Mouse (Mus musculus): ENCODE data around the gene Pdcd2l. TPM values are rescaled to one million over a fixed set of nuclear protein-coding genes. Genes with fewer than 3 reads are reported as not detected.

Gene Pdcd2l
- polyA plus RNA-seq, 1 experiment from 2014 or later: 83.8 TPM

DNA sequence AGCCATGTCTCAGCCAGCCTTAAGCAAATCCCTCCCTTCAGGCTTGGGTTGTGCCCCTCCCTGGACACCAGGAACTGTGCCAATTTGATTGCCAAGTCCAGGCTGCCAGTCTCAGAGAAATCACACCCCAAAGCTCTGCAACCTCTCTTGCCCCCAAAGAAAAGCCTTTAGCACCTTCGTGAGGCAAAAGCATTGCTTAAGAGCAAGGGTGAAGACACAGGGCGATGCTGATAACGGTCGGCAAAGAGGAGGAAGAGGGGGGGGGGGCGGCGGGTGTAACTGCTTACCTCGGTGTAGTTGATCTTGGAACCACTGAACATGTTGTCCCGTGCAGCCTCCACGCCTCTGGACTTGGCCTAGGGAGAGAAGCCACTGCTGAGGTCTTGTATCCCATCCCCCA lies 32.2 kb upstream of the Pdcd2l start:
- H3K27me3 ChIP-seq: no peaks in the 10 kb centered on the region
- peak overlapping the region; percentile 74 for H3K4me3 ChIP-seq
- peak overlapping the region; percentile 80 for H3K9ac ChIP-seq
- H3K4me2 ChIP-seq: peak overlapping the region; percentile 79
- H3K36me3 ChIP-seq: peaks cover 39% of the 10 kb centered on the region
- ATAC-seq (ENCODE audit: low read depth): no peak
- H3K4me1 ChIP-seq (replicated peaks): peaks cover 54% of the 10 kb centered on the region
- 71% methylated on average over 9 of the region's 9 CpGs for WGBS
- no peaks in the 10 kb centered on the region for H3K9me3 ChIP-seq
- H3K27ac ChIP-seq (replicated peaks): no peak overlapping the region

DNA sequence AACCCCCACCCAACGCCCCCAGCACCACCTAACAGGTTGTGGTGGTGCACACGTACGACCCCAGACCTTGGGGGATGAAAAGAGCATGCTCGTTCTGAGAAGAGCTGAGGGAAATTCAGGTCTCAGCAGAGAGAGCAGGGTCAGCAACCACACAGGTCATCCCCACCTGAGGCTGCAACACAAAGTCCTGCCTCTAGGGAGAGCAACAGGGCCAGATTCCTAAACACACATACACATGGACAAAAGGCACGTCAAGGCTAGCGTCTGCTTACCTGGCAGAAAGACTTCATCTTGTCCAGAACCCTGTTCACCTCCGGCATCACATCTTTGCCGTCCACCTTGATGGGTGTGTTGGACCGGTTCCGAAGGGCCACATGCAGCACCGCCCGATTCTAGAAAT lies 30.4 kb upstream of the Pdcd2l start:
- peaks cover 57% of the 10 kb centered on the region for H3K36me3 ChIP-seq
- H3K9ac ChIP-seq: 0 out of 2 replicates have a peak overlapping the region, but pooled peaks have one; percentile 41

DNA sequence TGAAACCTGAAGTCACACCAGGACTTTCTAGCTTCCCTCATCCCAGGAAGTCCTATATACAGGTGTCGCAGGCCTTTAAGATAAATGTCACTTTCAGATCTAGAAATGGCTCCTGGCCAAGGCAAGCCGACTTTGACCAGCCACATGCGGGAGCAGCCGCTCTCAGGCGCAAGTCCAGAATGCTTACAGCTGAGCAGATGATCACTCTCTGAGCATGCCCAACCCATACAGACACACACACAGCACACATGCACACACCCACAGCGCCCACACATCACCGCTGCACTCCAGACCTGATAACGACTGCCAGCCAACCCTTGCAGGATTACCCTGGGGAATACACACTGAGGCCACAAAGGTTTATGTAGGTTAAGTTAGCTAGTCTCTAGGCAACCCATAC lies 29.6 kb upstream of the Pdcd2l start:
- Histone ChIP-seq H3K9me3 (no peaks in the 10 kb centered on the region), H3K4me2 (no peak overlapping the region), H3K27me3 (no peaks in the 10 kb centered on the region), H3K4me1 (replicated peaks) (peaks cover 48% of the 10 kb centered on the region), H3K4me3 (no peak overlapping the region), H3K9ac (peak overlapping the region; percentile 41), H3K36me3 (peaks cover 65% of the 10 kb centered on the region), H3K27ac (replicated peaks) (no peak overlapping the region)
- 86% methylated on average over 8 of the region's 8 CpGs for WGBS
- no peak for ATAC-seq (ENCODE audit: low read depth)

More for the DNA sequence above, 30.4 kb upstream of the Pdcd2l start:
- no peak overlapping the region for H3K4me3 ChIP-seq
- 86% methylated on average over 12 of the region's 12 CpGs for WGBS
- H3K4me2 ChIP-seq: no peak overlapping the region
- peaks cover 48% of the 10 kb centered on the region for H3K4me1 ChIP-seq (replicated peaks)
- H3K9me3 ChIP-seq: no peaks in the 10 kb centered on the region
- no peaks in the 10 kb centered on the region for H3K27me3 ChIP-seq
- ATAC-seq (ENCODE audit: low read depth): no peak
- H3K27ac ChIP-seq (replicated peaks): no peak overlapping the region

DNA sequence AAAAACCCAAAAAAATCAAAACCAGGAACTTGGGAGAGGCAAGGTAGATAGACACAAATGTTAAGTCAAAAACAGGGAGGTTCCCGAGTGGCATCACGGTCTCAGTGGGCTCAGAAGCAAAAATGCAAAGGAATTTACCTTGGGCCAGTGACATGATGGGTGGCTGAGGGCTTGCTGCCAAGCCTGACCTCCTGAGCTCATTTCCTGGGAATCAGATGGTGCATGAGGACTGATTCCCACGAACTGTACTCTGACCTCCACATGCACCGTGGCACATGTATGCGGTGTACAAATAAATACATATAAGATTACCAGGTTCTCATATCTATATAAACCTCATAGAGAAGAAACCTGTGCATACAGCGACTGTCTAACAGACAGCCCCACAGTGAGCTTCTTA lies 27.8 kb upstream of the Pdcd2l start:
- no peak overlapping the region for H3K4me2 ChIP-seq
- no peak overlapping the region for H3K4me3 ChIP-seq
- peaks cover 83% of the 10 kb centered on the region for H3K36me3 ChIP-seq
- no peak overlapping the region for H3K9ac ChIP-seq
- 94% methylated on average over 6 of the region's 6 CpGs for WGBS
- no peaks in the 10 kb centered on the region for H3K9me3 ChIP-seq
- H3K4me1 ChIP-seq (replicated peaks): peaks cover 37% of the 10 kb centered on the region
- no peak overlapping the region for H3K27ac ChIP-seq (replicated peaks)
- no peaks in the 10 kb centered on the region for H3K27me3 ChIP-seq
- ATAC-seq (ENCODE audit: low read depth): no peak

DNA sequence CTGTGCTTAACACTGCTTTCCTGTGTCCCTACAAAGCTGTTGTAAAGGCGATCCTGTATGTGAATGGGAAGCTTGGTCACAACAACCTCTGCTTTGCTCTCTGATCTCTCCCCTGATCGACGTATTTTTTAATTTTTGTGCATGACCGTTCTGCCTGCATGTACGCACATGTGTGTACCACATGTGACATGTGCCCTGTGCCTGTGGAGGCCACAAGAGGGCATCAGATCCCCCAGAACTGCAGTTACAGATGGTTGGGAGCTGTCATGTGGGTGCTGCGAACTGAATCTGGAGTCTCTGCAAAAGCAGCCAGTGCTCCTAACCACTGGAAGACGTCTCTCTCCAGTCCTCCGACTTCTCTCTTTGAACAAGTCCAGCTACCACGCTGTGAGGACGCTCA lies 25.9 kb upstream of the Pdcd2l start:
- H3K4me3 ChIP-seq: no peak overlapping the region
- ATAC-seq (ENCODE audit: low read depth): no peak
- no peaks in the 10 kb centered on the region for H3K9me3 ChIP-seq
- H3K27me3 ChIP-seq: no peaks in the 10 kb centered on the region
- no peak overlapping the region for H3K4me2 ChIP-seq
- H3K36me3 ChIP-seq: peaks cover 96% of the 10 kb centered on the region
- 92% methylated on average over 10 of the region's 10 CpGs for WGBS
- H3K27ac ChIP-seq (replicated peaks): no peak overlapping the region
- H3K4me1 ChIP-seq (replicated peaks): peaks cover 17% of the 10 kb centered on the region
- H3K9ac ChIP-seq: no peak overlapping the region

DNA sequence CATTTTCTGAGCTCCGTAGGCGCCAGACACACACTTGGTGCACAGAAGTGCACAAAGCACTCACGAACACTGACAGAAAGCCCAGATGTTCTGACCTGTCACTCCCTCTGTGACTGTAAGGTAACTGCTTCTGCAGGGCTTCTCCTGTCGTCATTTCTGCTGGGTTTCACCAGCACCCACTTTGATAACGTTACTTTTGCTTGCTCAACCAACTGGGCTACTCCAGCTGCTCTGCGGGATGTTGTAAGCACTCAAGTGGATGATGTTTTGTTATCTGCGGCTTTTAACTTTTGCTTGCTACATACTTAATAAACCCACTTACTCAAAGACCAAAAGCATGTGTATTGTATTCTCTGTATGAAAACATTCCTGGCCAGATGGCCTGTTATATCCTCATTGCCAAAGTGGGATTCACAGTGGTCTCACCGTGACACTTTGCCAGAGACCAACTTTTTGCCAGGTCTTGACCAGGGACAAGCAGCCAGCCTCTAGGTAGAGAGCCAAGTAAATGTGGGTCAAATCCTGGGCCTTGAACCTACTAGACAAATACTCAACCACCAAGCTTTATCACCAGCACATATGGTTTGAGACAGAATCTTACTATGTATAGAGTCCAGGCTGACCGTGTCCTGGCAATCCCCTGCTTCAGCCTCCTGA lies 25.3 kb upstream of the Pdcd2l start:
- Histone ChIP-seq H3K9ac (no peak overlapping the region), H3K4me2 (no peak overlapping the region), H3K4me1 (replicated peaks) (peaks cover 11% of the 10 kb centered on the region; the same call in 1 of the 2 replicates), H3K9me3 (no peaks in the 10 kb centered on the region), H3K36me3 (peaks cover 95% of the 10 kb centered on the region), H3K4me3 (no peak overlapping the region), H3K27ac (replicated peaks) (no peak overlapping the region), H3K27me3 (no peaks in the 10 kb centered on the region)
- WGBS: 88% methylated on average over 9 of the region's 9 CpGs
- no peak for ATAC-seq (ENCODE audit: low read depth)

DNA sequence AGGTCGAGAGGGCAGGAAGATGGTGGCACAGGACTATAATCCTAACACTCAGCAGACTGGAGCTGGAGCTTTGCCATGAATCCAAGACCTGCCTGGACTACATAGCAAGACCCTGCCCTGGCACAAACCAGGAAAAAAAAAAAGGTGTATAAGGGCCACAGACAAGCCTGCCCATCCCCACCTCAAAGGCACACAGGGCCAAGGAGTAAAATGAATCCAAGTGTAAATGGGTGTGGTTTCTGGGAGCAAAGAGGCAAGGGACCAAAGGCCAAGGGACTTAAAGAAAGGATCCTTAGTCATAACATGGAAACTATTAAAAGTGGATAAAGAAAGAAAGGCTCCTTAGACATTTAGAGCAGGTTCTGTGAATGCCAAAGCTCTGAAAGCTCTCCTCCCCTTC lies 22.0 kb upstream of the Pdcd2l start:
- no peaks in the 10 kb centered on the region for H3K27me3 ChIP-seq
- peaks cover 92% of the 10 kb centered on the region for H3K36me3 ChIP-seq
- 69% methylated on average over 1 of the region's 1 CpGs for WGBS
- no peak overlapping the region for H3K9ac ChIP-seq
- H3K4me3 ChIP-seq: no peak overlapping the region
- no peak overlapping the region for H3K27ac ChIP-seq (replicated peaks)
- no peaks in the 10 kb centered on the region for H3K4me1 ChIP-seq (replicated peaks)
- no peak for ATAC-seq (ENCODE audit: low read depth)
- no peaks in the 10 kb centered on the region for H3K9me3 ChIP-seq
- no peak overlapping the region for H3K4me2 ChIP-seq

DNA sequence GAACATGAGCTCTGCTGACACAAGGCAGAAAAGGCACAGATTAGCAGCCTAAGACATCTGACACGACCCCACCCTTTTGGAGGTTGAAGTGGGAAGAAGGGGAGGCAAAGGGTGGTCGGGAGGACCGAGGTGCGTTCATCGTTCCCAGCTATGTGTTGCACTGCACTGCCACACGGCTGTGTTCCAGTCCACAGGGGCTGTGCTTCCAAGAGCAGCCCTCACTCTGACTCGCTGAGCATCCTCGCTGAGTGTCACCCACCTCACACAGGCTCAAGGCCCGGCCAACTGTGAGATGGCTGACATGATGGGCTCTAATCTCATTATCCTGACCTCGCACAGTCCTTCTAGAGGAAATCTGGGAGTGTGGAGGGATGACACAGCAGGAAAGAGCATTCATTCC lies 20.0 kb upstream of the Pdcd2l start:
- Histone ChIP-seq H3K4me2 (no peak overlapping the region), H3K36me3 (peaks cover 92% of the 10 kb centered on the region), H3K27ac (replicated peaks) (no peak overlapping the region), H3K4me1 (replicated peaks) (no peaks in the 10 kb centered on the region), H3K9me3 (no peaks in the 10 kb centered on the region), H3K4me3 (no peak overlapping the region), H3K27me3 (no peaks in the 10 kb centered on the region), H3K9ac (no peak overlapping the region)
- WGBS: 91% methylated on average over 10 of the region's 10 CpGs
- no peak for ATAC-seq (ENCODE audit: low read depth)

DNA sequence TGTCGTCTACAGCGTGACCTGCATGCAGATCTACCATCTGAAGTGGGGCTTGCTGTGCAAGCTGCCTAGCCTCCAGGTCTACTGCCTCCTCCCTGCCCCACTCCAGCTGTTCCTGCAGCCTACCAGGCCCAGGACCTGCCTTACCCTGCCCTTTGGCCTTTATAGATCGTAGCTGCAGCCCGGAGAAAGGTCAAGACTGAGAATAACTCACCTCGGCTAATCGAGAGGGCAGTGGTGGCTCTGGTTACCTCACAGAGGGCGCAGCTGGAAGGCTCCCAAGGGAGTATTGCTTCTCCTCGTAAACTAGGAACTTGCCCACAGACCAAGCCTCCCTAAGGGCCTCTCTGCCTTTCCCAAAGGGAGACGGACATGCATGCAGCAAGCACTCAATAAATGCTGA lies 19.0 kb upstream of the Pdcd2l start:
- 85% methylated on average over 9 of the region's 9 CpGs for WGBS
- H3K4me2 ChIP-seq: no peak overlapping the region
- no peak for ATAC-seq (ENCODE audit: low read depth)

DNA sequence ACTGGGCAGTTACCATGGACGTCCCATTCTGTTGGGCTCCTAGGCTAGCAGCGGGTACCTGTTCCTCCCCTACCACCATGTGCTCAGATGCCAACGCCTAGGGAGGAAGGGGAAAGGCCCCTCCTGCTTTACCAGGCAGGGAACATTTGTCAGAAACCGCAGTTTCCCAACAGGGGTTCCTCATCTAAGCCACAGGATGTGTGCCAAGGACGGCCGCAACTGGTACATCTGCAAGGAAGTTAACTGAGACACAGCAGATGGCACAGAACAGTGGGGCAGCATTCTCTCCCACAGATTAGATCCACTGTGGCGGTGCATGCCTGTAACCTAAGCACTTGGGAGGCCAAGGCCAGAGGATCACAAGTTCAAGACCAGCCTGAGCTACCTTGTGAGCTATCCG lies 18.2 kb upstream of the Pdcd2l start:
- Histone ChIP-seq H3K9me3 (no peaks in the 10 kb centered on the region), H3K4me3 (no peak overlapping the region), H3K9ac (no peak overlapping the region), H3K36me3 (peaks cover 92% of the 10 kb centered on the region), H3K4me2 (no peak overlapping the region), H3K27ac (replicated peaks) (no peak overlapping the region), H3K27me3 (no peaks in the 10 kb centered on the region), H3K4me1 (replicated peaks) (no peaks in the 10 kb centered on the region)
- 88% methylated on average over 8 of the region's 8 CpGs for WGBS
- ATAC-seq (ENCODE audit: low read depth): no peak

More for the DNA sequence above, 19.0 kb upstream of the Pdcd2l start:
- Histone ChIP-seq H3K9ac (no peak overlapping the region), H3K36me3 (peaks cover 92% of the 10 kb centered on the region), H3K27me3 (no peaks in the 10 kb centered on the region), H3K4me3 (no peak overlapping the region), H3K4me1 (replicated peaks) (no peaks in the 10 kb centered on the region), H3K9me3 (no peaks in the 10 kb centered on the region), H3K27ac (replicated peaks) (no peak overlapping the region)

DNA sequence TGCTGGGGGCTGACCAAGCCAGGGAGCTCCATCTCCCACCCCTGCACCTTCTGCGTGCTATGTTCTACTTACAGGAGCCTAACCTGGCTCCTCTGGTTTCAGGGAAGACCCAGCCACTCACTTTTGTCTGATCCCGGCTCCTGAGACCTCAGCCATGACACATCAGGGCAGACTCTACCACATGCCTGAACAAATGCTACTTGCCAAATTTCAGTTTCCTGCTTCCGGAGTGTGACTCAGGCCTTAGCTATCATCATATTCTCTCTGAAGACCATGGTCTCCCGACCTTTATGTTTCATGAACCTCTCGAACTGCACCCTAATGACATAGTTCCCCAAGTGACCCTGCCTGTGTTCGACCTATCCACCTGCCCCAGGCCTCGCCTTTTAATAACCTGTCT lies 16.8 kb upstream of the Pdcd2l start:
- 97% methylated on average over 7 of the region's 7 CpGs for WGBS
- peaks cover 95% of the 10 kb centered on the region for H3K36me3 ChIP-seq

DNA sequence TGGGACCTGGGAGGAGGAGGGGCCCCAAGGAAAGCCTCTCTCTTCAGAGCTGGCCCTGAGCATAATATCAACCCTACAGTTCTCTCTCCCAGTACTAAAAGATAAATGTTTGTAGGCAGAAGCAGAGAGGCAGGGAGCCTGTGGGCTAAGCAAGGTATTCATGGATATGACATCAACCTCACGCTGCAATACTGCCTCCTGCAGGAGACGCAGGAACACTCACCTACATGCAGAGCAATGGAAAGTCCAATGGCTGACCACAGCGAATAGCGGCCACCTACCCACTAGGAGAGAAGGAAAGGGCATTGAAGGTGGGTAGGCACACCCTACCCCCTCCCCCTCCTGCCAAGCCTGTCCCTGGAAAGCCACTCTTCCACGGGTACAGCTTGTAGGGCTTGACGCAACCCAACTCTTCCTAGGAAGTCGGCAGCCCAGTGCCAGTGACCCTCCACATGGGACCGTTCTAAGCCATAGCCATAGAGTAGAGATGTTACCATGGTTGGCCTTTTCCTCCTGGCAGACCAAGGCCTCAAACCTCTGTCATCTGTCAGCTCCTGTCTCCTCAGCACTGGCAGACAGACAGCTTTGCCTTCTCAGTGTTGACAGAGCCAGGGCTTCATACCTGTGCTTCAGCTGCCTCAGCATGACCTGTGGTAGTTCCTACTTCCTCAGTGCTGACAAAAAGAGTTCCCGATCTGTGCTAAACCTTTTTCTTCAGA lies 11.7 kb upstream of the Pdcd2l start:
- peaks cover 100% of the 10 kb centered on the region for H3K36me3 ChIP-seq
- H3K4me2 ChIP-seq: no peak overlapping the region
- H3K9ac ChIP-seq: no peak overlapping the region
- H3K9me3 ChIP-seq: no peaks in the 10 kb centered on the region
- WGBS: 93% methylated on average over 9 of the region's 9 CpGs
- no peaks in the 10 kb centered on the region for H3K27me3 ChIP-seq
- no peak overlapping the region for H3K4me3 ChIP-seq
- no peak for ATAC-seq (ENCODE audit: low read depth)
- no peaks in the 10 kb centered on the region for H3K4me1 ChIP-seq (replicated peaks)
- H3K27ac ChIP-seq (replicated peaks): no peak overlapping the region

More for the DNA sequence above, 16.8 kb upstream of the Pdcd2l start:
- Histone ChIP-seq H3K27me3 (no peaks in the 10 kb centered on the region), H3K9ac (no peak overlapping the region), H3K9me3 (no peaks in the 10 kb centered on the region), H3K4me2 (no peak overlapping the region), H3K4me1 (replicated peaks) (no peaks in the 10 kb centered on the region), H3K4me3 (no peak overlapping the region), H3K27ac (replicated peaks) (no peak overlapping the region)
- no peak for ATAC-seq (ENCODE audit: low read depth)

Measured in neural tube, embryonic 13.5 days (tissue).